In the genomic region with DNA sequence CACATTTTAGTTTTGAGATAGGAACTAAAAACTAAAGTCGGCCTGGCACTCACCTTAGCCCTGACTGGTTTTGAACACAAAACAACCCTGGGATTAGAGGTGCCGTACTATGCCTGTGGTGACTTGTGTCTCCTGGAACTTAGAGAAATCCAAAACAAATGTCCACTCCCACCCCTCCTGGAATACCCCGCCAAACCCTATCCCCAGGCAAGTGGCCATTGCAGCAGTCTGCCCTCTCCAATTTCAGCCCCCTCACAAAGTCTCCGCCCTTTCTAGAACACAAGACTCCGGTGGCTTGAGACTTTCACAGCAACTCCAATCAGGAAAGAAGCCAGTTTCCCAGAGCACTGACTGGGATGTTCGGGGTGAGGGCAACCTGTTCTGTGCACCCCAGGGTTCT, we compare ENCODE assay signal across 8 mouse cellular contexts. TPM values are rescaled to one million over a fixed set of nuclear protein-coding genes. Genes with fewer than 3 reads are reported as not detected.
A peak's percentile ranks its signal among the peaks of the same experiment; 100 is the strongest.
DNase-seq lines count a peak whose midpoint lies in the region; ATAC-seq and TF ChIP-seq lines count a peak whose summit lies in the region.

A gene (plus strand): TSS at position 275 of the 400 bp plus-strand sequence.

- DNase-seq in neural tube, embryonic 11.5 days (ENCODE audit: low spot score) = no peak
- no peak for DNase-seq in neural tube, embryonic 10.5 days (ENCODE audit: extremely low spot score, low spot score)
- DNase-seq in embryonic facial prominence, embryonic 11.5 days (ENCODE audit: low spot score) = peak; percentile 25
- DNase-seq in left cerebral cortex, adult 8-10 months (ENCODE audit: low spot score in 2 of 2) = no peak
- DNase-seq in midbrain, postnatal 0 days (ENCODE audit: low spot score) = peak; percentile 5
- DNase-seq in cerebellum, postnatal 10 days = no peak
- DNase-seq in Muller cell, postnatal 12 days (ENCODE audit: inconsistent ontology term) = no peak

- H3K27ac ChIP-seq in neural tube, embryonic 11.5 days (ENCODE audit: low read depth, low read length) = no peak within 1 kb of the TSS
- peak within 1 kb of the TSS; percentile 54; the same call in 1 of the 2 replicates for H3K27ac ChIP-seq in embryonic facial prominence, embryonic 11.5 days (replicated peaks; ENCODE audit: low read depth, low read length)
- H3K27ac ChIP-seq in heart, embryonic 11.5 days (ENCODE audit: low read depth, low read length) = peak within 1 kb of the TSS; percentile 73
- H3K27ac ChIP-seq in midbrain, postnatal 0 days (ENCODE audit: low read depth, low read length) = peak within 1 kb of the TSS; percentile 33

- peak within 1 kb of the TSS; percentile 65 for H3K4me2 ChIP-seq in neural tube, embryonic 11.5 days (ENCODE audit: low read depth)
- peak within 1 kb of the TSS; percentile 65 for H3K4me2 ChIP-seq in embryonic facial prominence, embryonic 11.5 days (ENCODE audit: low read depth, low read length)
- H3K4me2 ChIP-seq in heart, embryonic 11.5 days = peak within 1 kb of the TSS; percentile 88
- peak within 1 kb of the TSS; percentile 63 for H3K4me2 ChIP-seq in midbrain, postnatal 0 days (ENCODE audit: low read depth, low read length, poor library complexity, severe bottlenecking)

- no peak for TF ChIP-seq CTCF in midbrain, postnatal 0 days (IDR thresholded peaks at IDR 0.05)

- peaks cover 6% of the 10 kb centered on the region for H3K4me1 ChIP-seq in neural tube, embryonic 11.5 days (ENCODE audit: control insufficient read depth, insufficient read depth, low read length)
- peaks cover 2% of the 10 kb centered on the region; the same call in 1 of the 2 replicates for H3K4me1 ChIP-seq in embryonic facial prominence, embryonic 11.5 days (ENCODE audit: control insufficient read depth, insufficient read depth, low read length)
- peaks cover 7% of the 10 kb centered on the region for H3K4me1 ChIP-seq in heart, embryonic 11.5 days (ENCODE audit: control insufficient read depth, insufficient read depth, low read length)
- H3K4me1 ChIP-seq in midbrain, postnatal 0 days (ENCODE audit: insufficient read depth, low read length) = peaks cover 3% of the 10 kb centered on the region; the same call in 1 of the 2 replicates

- H3K27me3 ChIP-seq in neural tube, embryonic 11.5 days (ENCODE audit: control insufficient read depth, insufficient read depth, low read length) = no peaks in the 10 kb centered on the region
- H3K27me3 ChIP-seq in embryonic facial prominence, embryonic 11.5 days (ENCODE audit: control insufficient read depth, insufficient read depth, low read length) = no peaks in the 10 kb centered on the region
- H3K27me3 ChIP-seq in heart, embryonic 11.5 days (ENCODE audit: control insufficient read depth, insufficient read depth, low read length) = no peaks in the 10 kb centered on the region
- no peaks in the 10 kb centered on the region for H3K27me3 ChIP-seq in midbrain, postnatal 0 days (ENCODE audit: insufficient read depth, low read length)

- peak within 1 kb of the TSS; percentile 85 for H3K4me3 ChIP-seq in neural tube, embryonic 11.5 days (ENCODE audit: low read depth, low read length)
- peak within 1 kb of the TSS; percentile 83 for H3K4me3 ChIP-seq in embryonic facial prominence, embryonic 11.5 days (ENCODE audit: low read depth, low read length)
- peak within 1 kb of the TSS; percentile 94 for H3K4me3 ChIP-seq in heart, embryonic 11.5 days (ENCODE audit: low read depth, low read length)
- H3K4me3 ChIP-seq in midbrain, postnatal 0 days (ENCODE audit: low read depth, low read length) = peak within 1 kb of the TSS; percentile 74

- H3K9me3 ChIP-seq in neural tube, embryonic 11.5 days (ENCODE audit: control insufficient read depth, low read length) = no peaks in the 10 kb centered on the region
- no peaks in the 10 kb centered on the region for H3K9me3 ChIP-seq in embryonic facial prominence, embryonic 11.5 days (replicated peaks; ENCODE audit: control insufficient read depth, low read length)
- H3K9me3 ChIP-seq in heart, embryonic 11.5 days (replicated peaks; ENCODE audit: control insufficient read depth, low read length) = no peaks in the 10 kb centered on the region
- no peaks in the 10 kb centered on the region for H3K9me3 ChIP-seq in midbrain, postnatal 0 days (ENCODE audit: low read length)

- no peaks in the 10 kb centered on the region for H3K36me3 ChIP-seq in neural tube, embryonic 11.5 days (ENCODE audit: control insufficient read depth, insufficient read depth, low read length)
- H3K36me3 ChIP-seq in embryonic facial prominence, embryonic 11.5 days (replicated peaks; ENCODE audit: control insufficient read depth, insufficient read depth, low read depth, low read length) = no peaks in the 10 kb centered on the region; the same call in 1 of the 2 replicates
- H3K36me3 ChIP-seq in heart, embryonic 11.5 days (ENCODE audit: control insufficient read depth, insufficient read depth, low read length) = peaks cover 11% of the 10 kb centered on the region
- peaks cover 5% of the 10 kb centered on the region; the same call in 1 of the 2 replicates for H3K36me3 ChIP-seq in midbrain, postnatal 0 days (ENCODE audit: insufficient read depth, low read length)

- 32% methylated on average over 6 of the region's 6 CpGs for WGBS in neural tube, embryonic 11.5 days
- 25% methylated on average over 6 of the region's 6 CpGs for WGBS in embryonic facial prominence, embryonic 11.5 days
- WGBS in heart, embryonic 11.5 days (ENCODE audit: insufficient replicate concordance) = 38% methylated on average over 6 of the region's 6 CpGs
- 34% methylated on average over 6 of the region's 6 CpGs for WGBS in midbrain, postnatal 0 days

- ATAC-seq in neural tube, embryonic 11.5 days (ENCODE audit: insufficient read depth, low FRiP score, low TSS enrichment) = no peak; the same call in 1 of the 2 replicates
- peak; percentile 64 for ATAC-seq in embryonic facial prominence, embryonic 11.5 days (replicated peaks; ENCODE audit: insufficient number of reproducible peaks, low FRiP score, low TSS enrichment, low read depth)
- ATAC-seq in heart, embryonic 11.5 days (replicated peaks; ENCODE audit: insufficient number of reproducible peaks, low FRiP score, low TSS enrichment) = peak; percentile 40
- ATAC-seq in midbrain, postnatal 0 days (ENCODE audit: low FRiP score) = peak; percentile 66

- peak within 1 kb of the TSS; percentile 96 for H3K9ac ChIP-seq in neural tube, embryonic 11.5 days (ENCODE audit: low read length)
- peak within 1 kb of the TSS; percentile 93 for H3K9ac ChIP-seq in embryonic facial prominence, embryonic 11.5 days (replicated peaks; ENCODE audit: low read length)
- peak within 1 kb of the TSS; percentile 98 for H3K9ac ChIP-seq in heart, embryonic 11.5 days (ENCODE audit: low read depth, low read length)
- peak within 1 kb of the TSS; percentile 95 for H3K9ac ChIP-seq in midbrain, postnatal 0 days (replicated peaks; ENCODE audit: low read length, poor library complexity, severe bottlenecking)

RNA-seq across cellular contexts. Expression of the gene that starts here (rescaled TPM):
- 106 and 115 TPM in 2 replicates for polyA plus RNA-seq in neural tube, embryonic 11.5 days (2014; fragmentation: Nextera tagmentation; extraction: Ambion mirVana)
- 142 and 144 TPM in 2 replicates for polyA plus RNA-seq in embryonic facial prominence, embryonic 11.5 days (2014; fragmentation: Nextera tagmentation; extraction: Ambion mirVana)
- 279 and 280 TPM in 2 replicates for polyA plus RNA-seq in heart, embryonic 11.5 days (2014; fragmentation: Nextera tagmentation; extraction: Ambion mirVana)
- 10 to 100 TPM; 34.5 to 61.7 (median 53.5) TPM for total RNA-seq in left cerebral cortex, adult 8-10 months (2022)
- 9.6 and 10.6 TPM in 2 replicates for total RNA-seq in midbrain, postnatal 0 days (2014; rRNA removed)
- polyA plus RNA-seq in midbrain, postnatal 0 days (2015; fragmentation: Nextera tagmentation; extraction: Ambion mirVana) = 46.2 and 51.2 TPM in 2 replicates

Comparison
In these comparisons a context has a peak if more than half of its experiments do, and no peak if none do; other contexts are left out.
1. DNase-seq: peak in embryonic facial prominence, embryonic 11.5 days (single experiment) and midbrain, postnatal 0 days (single experiment); none in neural tube, embryonic 11.5 days (single experiment), neural tube, embryonic 10.5 days (single experiment), left cerebral cortex, adult 8-10 months (0 of 2), cerebellum, postnatal 10 days (0 of 2) and Muller cell, postnatal 12 days (single experiment).
2. Peak in every context shown above with its lines, with median percentiles within 50 percentile points of each other: H3K4me2 ChIP-seq, H3K4me3 ChIP-seq and H3K9ac ChIP-seq.